Comparison of ENCODE assay signal across 8 mouse cellular contexts in the genomic region with DNA sequence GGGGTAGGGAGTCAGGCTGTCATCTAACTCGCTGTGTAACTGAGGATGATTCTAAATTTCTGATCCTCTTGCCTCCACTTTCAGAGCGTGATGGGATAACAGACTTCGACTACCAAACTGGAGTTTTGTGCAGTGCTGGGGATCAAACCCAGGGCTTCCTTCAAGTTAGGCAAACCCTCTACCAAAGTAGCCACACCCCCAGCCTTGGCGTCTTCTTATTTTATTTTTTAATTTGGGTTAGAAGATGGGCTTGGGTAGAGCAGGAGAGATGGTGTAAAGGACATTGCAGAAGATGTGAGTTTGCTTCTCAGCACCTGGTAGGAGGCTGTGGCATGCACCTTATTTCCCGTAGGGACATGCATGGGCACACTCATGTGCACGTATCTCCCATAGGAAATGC. TPM values are rescaled to one million over a fixed set of nuclear protein-coding genes. Genes with fewer than 3 reads are reported as not detected.
DNase-seq lines count a peak whose midpoint lies in the region; ATAC-seq and TF ChIP-seq lines count a peak whose summit lies in the region.

No protein-coding gene starts in this region.

- H3K4me1 ChIP-seq in cerebellum, adult 2 months (ENCODE audit: control insufficient read depth, insufficient read depth, low read length) = peaks cover 20% of the 10 kb centered on the region
- peaks cover 12% of the 10 kb centered on the region for H3K4me1 ChIP-seq in neural tube, embryonic 11.5 days (ENCODE audit: control insufficient read depth, insufficient read depth, low read length)
- H3K4me1 ChIP-seq in limb, embryonic 15.5 days = peaks cover 11% of the 10 kb centered on the region
- H3K4me1 ChIP-seq in stomach, postnatal 0 days (replicated peaks; ENCODE audit: control insufficient read depth, insufficient read depth) = 0 out of 2 replicates have a peak, but pooled peaks cover 2% of the 10 kb centered on the region

- H3K27me3 ChIP-seq in cerebellum, adult 2 months (ENCODE audit: control insufficient read depth, insufficient read depth, low read length) = no peaks in the 10 kb centered on the region
- H3K27me3 ChIP-seq in neural tube, embryonic 11.5 days (ENCODE audit: control insufficient read depth, insufficient read depth, low read length) = no peaks in the 10 kb centered on the region
- no peaks in the 10 kb centered on the region for H3K27me3 ChIP-seq in limb, embryonic 15.5 days
- H3K27me3 ChIP-seq in stomach, postnatal 0 days (ENCODE audit: control insufficient read depth, insufficient read depth, low read length) = no peaks in the 10 kb centered on the region

- peak overlapping the region; percentile 96 for H3K4me3 ChIP-seq in cerebellum, adult 2 months (replicated peaks; ENCODE audit: insufficient read depth, low read depth, low read length)
- H3K4me3 ChIP-seq in neural tube, embryonic 11.5 days (ENCODE audit: low read depth, low read length) = peak overlapping the region; percentile 72
- peak overlapping the region; percentile 87 for H3K4me3 ChIP-seq in limb, embryonic 15.5 days
- H3K4me3 ChIP-seq in stomach, postnatal 0 days (ENCODE audit: low read depth, low read length) = peak overlapping the region; percentile 79

- no peak for DNase-seq in cerebellum, adult 2 months
- no peak for DNase-seq in neural tube, embryonic 11.5 days (ENCODE audit: low spot score)
- no peak for DNase-seq in neural tube, embryonic 10.5 days (ENCODE audit: extremely low spot score, low spot score)
- no peak for DNase-seq in stomach, postnatal 0 days (ENCODE audit: low spot score)
- DNase-seq in right cerebral cortex, postnatal 14 days = no peak
- DNase-seq in right cerebral cortex, postnatal 4 days = no peak

- no peak for TF ChIP-seq EP300 in stomach, postnatal 0 days (optimal IDR thresholded peaks at IDR 0.05)

- H3K36me3 ChIP-seq in neural tube, embryonic 11.5 days (ENCODE audit: control insufficient read depth, insufficient read depth, low read length) = no peaks in the 10 kb centered on the region
- H3K36me3 ChIP-seq in limb, embryonic 15.5 days = no peaks in the 10 kb centered on the region
- no peaks in the 10 kb centered on the region for H3K36me3 ChIP-seq in stomach, postnatal 0 days (ENCODE audit: control insufficient read depth, insufficient read depth, low read length)

- TF ChIP-seq POLR2A in cerebellum, adult 2 months (IDR thresholded peaks at IDR 0.05; ENCODE audit: borderline replicate concordance, insufficient read depth, low read length) = no peak

- no peaks in the 10 kb centered on the region for H3K9me3 ChIP-seq in neural tube, embryonic 11.5 days (ENCODE audit: control insufficient read depth, low read length)
- no peaks in the 10 kb centered on the region for H3K9me3 ChIP-seq in limb, embryonic 15.5 days
- H3K9me3 ChIP-seq in stomach, postnatal 0 days (ENCODE audit: control insufficient read depth, low read length) = no peaks in the 10 kb centered on the region

- WGBS in cerebellum, adult 2 months = 20% methylated on average over 6 of the region's 6 CpGs
- WGBS in neural tube, embryonic 11.5 days = 35% methylated on average over 6 of the region's 6 CpGs
- 27% methylated on average over 6 of the region's 6 CpGs for WGBS in limb, embryonic 15.5 days
- WGBS in stomach, postnatal 0 days = 20% methylated on average over 6 of the region's 6 CpGs

- 0 out of 2 replicates have a peak overlapping the region, but pooled peaks have one; percentile 15 for H3K27ac ChIP-seq in cerebellum, adult 2 months (ENCODE audit: insufficient read depth, low read length)
- no peak overlapping the region for H3K27ac ChIP-seq in neural tube, embryonic 11.5 days (ENCODE audit: low read depth, low read length)
- peak overlapping the region; percentile 86; the same call in 1 of the 2 replicates for H3K27ac ChIP-seq in limb, embryonic 15.5 days
- H3K27ac ChIP-seq in stomach, postnatal 0 days (replicated peaks) = peak overlapping the region; percentile 90; the same call in 1 of the 2 replicates

- H3K9ac ChIP-seq in neural tube, embryonic 11.5 days (ENCODE audit: low read length) = peak overlapping the region; percentile 78
- peak overlapping the region; percentile 85 for H3K9ac ChIP-seq in limb, embryonic 15.5 days
- H3K9ac ChIP-seq in stomach, postnatal 0 days (ENCODE audit: low read length) = peak overlapping the region; percentile 86

- H3K4me2 ChIP-seq in neural tube, embryonic 11.5 days (ENCODE audit: low read depth) = peak overlapping the region; percentile 64
- peak overlapping the region; percentile 69 for H3K4me2 ChIP-seq in limb, embryonic 15.5 days
- H3K4me2 ChIP-seq in stomach, postnatal 0 days (replicated peaks; ENCODE audit: low read depth) = peak overlapping the region; percentile 66

- no peak for TF ChIP-seq CTCF in cerebellum, adult 2 months (IDR thresholded peaks at IDR 0.05; ENCODE audit: borderline replicate concordance, insufficient read depth, low read depth, low read length)
- no peak for TF ChIP-seq CTCF in stomach, postnatal 0 days (IDR thresholded peaks at IDR 0.05; ENCODE audit: low read depth)

- ATAC-seq in cerebellum, adult (ENCODE audit: insufficient number of reproducible peaks, low FRiP score, low TSS enrichment) = no peak
- ATAC-seq in neural tube, embryonic 11.5 days (ENCODE audit: insufficient read depth, low FRiP score, low TSS enrichment) = no peak; the same call in 1 of the 2 replicates
- ATAC-seq in limb, embryonic 15.5 days (ENCODE audit: insufficient number of reproducible peaks, low FRiP score, low TSS enrichment, low read depth) = no peak
- ATAC-seq in stomach, postnatal 0 days (ENCODE audit: low FRiP score, low TSS enrichment) = no peak

RNA-seq across cellular contexts. Expression of gene Appl2, which starts 0.5 kb away (rescaled TPM):
- polyA plus RNA-seq in cerebellum, adult 2 months (2012; rRNA removed) = 307 and 318 TPM in 2 replicates
- polyA plus RNA-seq in neural tube, embryonic 11.5 days (2014; fragmentation: Nextera tagmentation; extraction: Ambion mirVana) = 31.0 and 37.8 TPM in 2 replicates
- 55.8 and 58.6 TPM in 2 replicates for polyA plus RNA-seq in limb, embryonic 15.5 days (2015; fragmentation: Nextera tagmentation; extraction: Ambion mirVana)
- 34.3 and 35.8 TPM in 2 replicates for polyA plus RNA-seq in stomach, postnatal 0 days (2015; fragmentation: Nextera tagmentation; extraction: Ambion mirVana)
